Mouse (Mus musculus) T-helper 1 cell (primary cell): Measurements from ENCODE around the gene Zmiz2.
"Not testable (repeated sequence)": the region's sequence is repeated elsewhere in the genome, so short reads cannot be mapped to it uniquely, and the experiment has no call there.

ENCODE experiments used
- in situ Hi-C: fragments of 300-600 bp; cut with MboI, MseI; formaldehyde crosslinking; loops from one replicate; pipeline ENCODE4 v1.15.1; 2025; ENCODE audit warnings: high pct_unique_total_duplicates

The Zmiz2 gene

GRCm38 (mm10) chr11:6395565-6395964, 6.7 kb downstream of the Zmiz2 start:
- in situ Hi-C loops: no loop called here

- in situ Hi-C loops: no loop called here
These were observed 9.3 kb downstream of the Zmiz2 start for GRCm38 (mm10) chr11:6398141-6398540.

- in situ Hi-C loops: no loop called here
These were observed 13.9 kb downstream of the Zmiz2 start for GRCm38 (mm10) chr11:6402515-6403510.

GRCm38 (mm10) chr11:6403830-6404405, 15.0 kb downstream of the Zmiz2 start:
- in situ Hi-C loops: no loop called here

GRCm38 (mm10) chr11:6404699-6405566, 16.1 kb downstream of the Zmiz2 start:
- in situ Hi-C loops: no loop called here

- in situ Hi-C loops: no loop called here
These were observed 16.8 kb downstream of the Zmiz2 start for GRCm38 (mm10) chr11:6405591-6406081.

GRCm38 (mm10) chr11:6406251-6407161, 17.6 kb downstream of the Zmiz2 start:
- in situ Hi-C loops: no loop called here

- in situ Hi-C loops: no loop called here
These were observed 18.3 kb downstream of the Zmiz2 start for GRCm38 (mm10) chr11:6407162-6407621.

GRCm38 (mm10) chr11:6410050-6410602, 21.3 kb downstream of the Zmiz2 start:
- in situ Hi-C loops: no loop called here

GRCm38 (mm10) chr11:6410755-6411154, 21.9 kb downstream of the Zmiz2 start:
- in situ Hi-C loops: not testable (repeated sequence)

- in situ Hi-C loops: no loop called here
These were observed 22.8 kb downstream of the Zmiz2 start for GRCm38 (mm10) chr11:6411684-6412083.

GRCm38 (mm10) chr11:6413264-6413663, 24.4 kb downstream of the Zmiz2 start:
- in situ Hi-C loops: no loop called here

- in situ Hi-C loops: no loop called here
These were observed 26.1 kb downstream of the Zmiz2 start, which contains the start of gene Ppia for GRCm38 (mm10) chr11:6414751-6415550. Gene Ppia (plus strand): TSS chr11:6415443.

- in situ Hi-C loops: no loop called here
These were observed 26.9 kb downstream of the Zmiz2 start for GRCm38 (mm10) chr11:6415551-6416404.

- in situ Hi-C loops: no loop called here
These were observed 27.6 kb downstream of the Zmiz2 start for GRCm38 (mm10) chr11:6416405-6417034.

- in situ Hi-C loops: no loop called here
These were observed 28.2 kb downstream of the Zmiz2 start for GRCm38 (mm10) chr11:6417069-6417468.

- in situ Hi-C loops: no loop called here
These were observed 28.6 kb downstream of the Zmiz2 start for GRCm38 (mm10) chr11:6417490-6417889.

- in situ Hi-C loops: no loop called here
These were observed 29.9 kb downstream of the Zmiz2 start for GRCm38 (mm10) chr11:6418751-6419150.
